Mouse (Mus musculus) embryonic fibroblast, embryonic 13.5 days (primary cell): Measurements from ENCODE around the gene Map4k4.

Source experiments
- CTCF ChIP-seq: IDR thresholded peaks from 2 replicates; pipeline ENCODE4 v1.5.1; 2011; ENCODE audit warnings: mild to moderate bottlenecking, control low read depth, low read length, moderate library complexity, borderline replicate concordance; ENCODE audit not compliant: insufficient read depth
- POLR2A ChIP-seq: IDR thresholded peaks from 2 replicates; pipeline ENCODE4 v1.6.1; 2011; ENCODE audit warnings: low read depth, mild to moderate bottlenecking, control low read depth, low read length, moderate library complexity

DNA sequence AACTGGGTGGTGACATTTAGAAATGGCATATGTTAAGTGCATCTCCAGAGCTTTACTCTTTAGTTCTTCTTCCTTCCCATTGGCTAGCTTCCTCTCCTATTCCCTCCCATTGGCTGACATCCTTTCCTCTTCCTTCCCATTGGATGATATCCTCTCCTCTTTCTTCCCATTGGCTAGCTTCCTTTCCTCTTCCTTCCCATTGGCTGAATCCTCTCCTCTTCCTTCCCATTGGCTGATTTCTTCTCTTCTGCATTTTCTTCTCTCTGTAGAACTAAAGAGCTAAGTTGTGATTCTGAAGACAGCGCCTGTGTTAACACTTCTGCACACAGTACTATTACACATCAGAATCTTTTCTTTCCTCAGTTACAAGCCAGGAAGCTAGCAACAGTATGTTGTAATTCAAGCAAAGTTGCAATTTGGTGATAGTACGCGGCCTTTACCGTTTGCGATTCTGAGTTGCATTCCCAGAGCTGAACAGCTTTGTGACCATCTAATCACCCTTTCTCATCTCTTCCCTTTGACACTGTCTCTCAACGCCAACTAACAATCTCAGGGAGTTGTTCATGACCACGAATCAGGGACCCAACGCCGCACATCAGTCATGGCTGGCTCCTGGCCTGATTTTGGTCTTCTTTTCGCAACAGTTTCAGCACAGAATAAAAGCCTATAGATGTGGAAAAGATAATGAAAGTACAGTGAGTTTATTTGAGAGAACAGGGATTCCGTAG is 7.4 kb upstream of the Map4k4 start:
- TF ChIP-seq CTCF (no peak), POLR2A (no peak)
